Mouse (Mus musculus) liver, adult 2 months (tissue): ENCODE measurements around the gene Tsc2.

ENCODE experiments used
- CTCF ChIP-seq: fragments of 200-500 bp; IDR thresholded peaks from 2 replicates; pipeline ENCODE4 v1.5.1; 2011; ENCODE audit warnings: low read depth, low read length, control low read depth
- POLR2A ChIP-seq: fragments of 200-500 bp; IDR thresholded peaks from 2 replicates; pipeline ENCODE4 v1.6.1; 2011; ENCODE audit warnings: low read length, control low read depth; ENCODE audit not compliant: insufficient read depth; ENCODE audit errors: extremely low read depth

- TF ChIP-seq CTCF (no peak), POLR2A (no peak)
Measured at GRCm38 (mm10) chr17:24642791-24643343, 10.4 kb upstream of the Tsc2 start.
